Mouse (Mus musculus) lung, adult 2 months (tissue): Measurements from ENCODE around the gene Kif7.

ENCODE experiments used
- CTCF ChIP-seq: fragments of 200-500 bp; IDR thresholded peaks from 2 replicates; pipeline ENCODE4 v1.5.1; 2011; ENCODE audit warnings: mild to moderate bottlenecking, low read length, control low read depth; ENCODE audit not compliant: insufficient read depth
- POLR2A ChIP-seq: fragments of 200-500 bp; IDR thresholded peaks from 2 replicates; pipeline ENCODE4 v1.6.1; 2011; ENCODE audit warnings: low read depth, mild to moderate bottlenecking, control low read depth, low read length, borderline replicate concordance; ENCODE audit errors: extremely low read depth

DNA sequence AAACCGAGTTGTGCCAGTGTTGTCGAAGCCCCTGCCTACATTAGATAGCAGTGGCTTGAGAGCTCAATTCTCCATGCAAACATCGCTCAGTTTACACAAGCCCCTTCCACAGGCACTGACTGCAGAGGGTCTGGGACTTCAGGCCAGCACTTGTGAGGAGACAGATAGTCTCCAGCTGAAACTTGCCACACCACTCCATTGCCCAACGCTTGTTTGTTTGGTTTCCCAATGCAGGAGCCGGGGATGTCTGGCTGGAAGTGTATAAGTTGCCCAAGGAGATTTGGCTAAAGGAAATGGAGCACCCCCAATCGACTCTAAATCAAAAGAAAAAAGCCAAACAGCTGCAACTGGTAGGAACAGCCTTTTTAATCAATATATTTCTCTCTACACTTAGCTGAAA lies 42.7 kb upstream of the Kif7 start:
- TF ChIP-seq CTCF: no peak
- no peak for TF ChIP-seq POLR2A
